Mouse (Mus musculus): ENCODE measurements around the gene Erc2.

DNA sequence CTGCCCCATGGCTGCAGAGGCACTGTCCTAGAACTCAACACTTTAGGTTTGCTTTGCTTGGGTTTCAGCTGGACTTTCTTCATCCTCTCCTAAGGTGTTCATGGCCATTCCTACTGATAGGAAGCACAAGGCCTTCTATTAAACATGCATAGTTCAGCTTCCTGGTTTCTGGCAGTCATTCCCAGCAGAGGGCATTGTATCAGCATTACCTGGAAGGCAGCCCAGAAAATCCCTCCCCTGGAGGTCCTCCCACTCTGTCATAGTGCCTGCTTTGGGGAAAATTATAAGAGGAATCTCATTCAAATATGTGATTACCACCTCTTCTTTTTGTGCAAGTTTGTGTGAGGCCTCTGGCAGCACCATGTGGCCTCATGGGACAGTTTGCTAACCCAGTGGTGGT is 199.6 kb downstream of the Erc2 start:
- no peak for TF ChIP-seq CTCF (conservative IDR thresholded peaks at IDR 0.05; ENCODE audit: low read length)
- TF ChIP-seq NANOG (IDR thresholded peaks at IDR 0.05; ENCODE audit: borderline replicate concordance, low read length), result no peak
- no peak for TF ChIP-seq POU5F1 (IDR thresholded peaks at IDR 0.05; ENCODE audit: borderline replicate concordance, low read length)

Measured in E14TG2a.4 (cell line).